Mouse (Mus musculus) CH12.LX (cell line): ENCODE results near the gene Slc6a12.
"Not testable (repeated sequence)": the region's sequence is repeated elsewhere in the genome, so short reads cannot be mapped to it uniquely, and the experiment has no call there.

Source experiments
- CHD2 ChIP-seq: IDR thresholded peaks from 2 replicates; pipeline ENCODE4 v1.6.1; 2011; ENCODE audit warnings: low read length, improper control_type of control experiment
- CTCF ChIP-seq, 2 experiments: IDR thresholded peaks in 1 of 2; conservative IDR thresholded peaks in 1 of 2; 2 replicates each; pipeline ENCODE4 v1.5.1; 2011 to 2012; ENCODE audit warnings: low read depth in 2 of 2, low read length in 2 of 2, improper control_type of control experiment in 1 of 2, inconsistent platforms in 1 of 2, mild to moderate bottlenecking in 1 of 2, moderate library complexity in 1 of 2
- E2F4 ChIP-seq: IDR thresholded peaks from 2 replicates; pipeline ENCODE4 v1.6.1; 2011; ENCODE audit warnings: low read depth, low read length, improper control_type of control experiment; ENCODE audit not compliant: insufficient replicate concordance
- RAD21 ChIP-seq: IDR thresholded peaks from 2 replicates; pipeline ENCODE4 v1.6.1; 2011; ENCODE audit warnings: low read depth, mild to moderate bottlenecking, low read length, improper control_type of control experiment, moderate library complexity
- TCF12 ChIP-seq: IDR thresholded peaks from 2 replicates; pipeline ENCODE4 v1.6.1; 2014; ENCODE audit warnings: low read depth, mild to moderate bottlenecking, inconsistent platforms, low read length, improper control_type of control experiment
- UBTF ChIP-seq: IDR thresholded peaks from 2 replicates; pipeline ENCODE4 v1.6.1; 2012; ENCODE audit warnings: low read depth, mild to moderate bottlenecking, inconsistent platforms, low read length, improper control_type of control experiment, moderate library complexity
- ZMIZ1 ChIP-seq: IDR thresholded peaks from 2 replicates; pipeline ENCODE4 v1.6.1; 2012; ENCODE audit warnings: low read depth, mild to moderate bottlenecking, inconsistent platforms, low read length, improper control_type of control experiment
- ZNF384 ChIP-seq: IDR thresholded peaks from 2 replicates; pipeline ENCODE4 v1.6.1; 2012; ENCODE audit warnings: low read depth, low read length, improper control_type of control experiment, inconsistent platforms

DNA sequence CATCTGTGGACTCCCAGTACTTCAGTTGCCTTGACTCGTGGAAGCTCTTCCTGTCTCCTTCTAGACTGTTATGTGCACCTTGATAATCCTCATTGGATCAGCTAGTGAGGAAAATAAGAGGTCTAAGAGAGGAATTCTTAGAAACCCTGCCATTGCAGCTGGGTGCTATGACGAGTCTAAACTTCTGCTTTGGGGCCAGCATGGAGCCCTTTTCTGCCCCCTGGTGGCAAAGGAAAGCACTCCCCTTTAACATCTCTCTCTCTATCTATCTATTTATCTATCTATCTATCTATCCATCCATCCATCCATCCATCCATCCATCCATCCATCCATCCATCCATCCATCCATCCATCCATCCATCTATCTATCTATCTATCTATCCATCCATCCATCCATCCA, 23.7 kb downstream of the Slc6a12 start:
- not testable (repeated sequence) for TF ChIP-seq ZNF384, CHD2, E2F4, TCF12, UBTF, ZMIZ1
- TF ChIP-seq CTCF (conservative IDR thresholded peaks at IDR 0.05 in 1 of 2, IDR thresholded peaks at IDR 0.05 in 1 of 2; ENCODE audit: low read depth in 2 of 2, low read length in 2 of 2) (peak; percentile 47 to 82), RAD21 (peak; percentile 65)
